Comparison of ENCODE assay signal across 20 mouse cellular contexts in genomic region chr7:122600856-122601255, GRCm38 (mm10).
DNase-seq lines count a peak whose midpoint lies in the region; ATAC-seq and TF ChIP-seq lines count a peak whose summit lies in the region.
"Had no signal": no experiment of that assay in that cellular context is flagged by ENCODE, and none has a peak within 500 bp of the region (broad histone marks: within the 10 kb centered on the region; RNA-seq: fewer than 3 reads in every experiment).

No protein-coding gene starts in this region.

- no peaks in the 10 kb centered on the region for H3K36me3 ChIP-seq in kidney, embryonic 14.5 days (ENCODE audit: control insufficient read depth, insufficient read depth, low read length)
- no peaks in the 10 kb centered on the region for H3K36me3 ChIP-seq in E14TG2a.4 (ENCODE audit: insufficient read depth, low read length)
- no peaks in the 10 kb centered on the region for H3K36me3 ChIP-seq in hindbrain, postnatal 0 days (ENCODE audit: insufficient read depth, low read length)
- H3K36me3 ChIP-seq: G1E; neural tube, embryonic 12.5 days had no signal

- TF ChIP-seq CTCF in E14TG2a.4 (conservative IDR thresholded peaks at IDR 0.05; ENCODE audit: low read length): no peak
- no peak for TF ChIP-seq CTCF in hindbrain, postnatal 0 days (IDR thresholded peaks at IDR 0.05; ENCODE audit: low read depth)

- DNase-seq in kidney, adult 9 months: no peak
- DNase-seq in MN1 (ENCODE audit: low spot score): peak; percentile 51
- peak; percentile 20 for DNase-seq in hindbrain, postnatal 0 days (ENCODE audit: low spot score)
- DNase-seq in yolk sac, embryonic 10.5 days (ENCODE audit: low spot score): no peak
- no peak for DNase-seq in frontal cortex, postnatal 36 days (ENCODE audit: low spot score in 2 of 2)
- DNase-seq: B cell, adult 2 months; cerebellum, adult 8-10 months; gastrocnemius, postnatal 36 days; kidney, adult 18-20 months; kidney, postnatal 14 days; liver, postnatal 0 days; lung, postnatal 10 days; thymus, postnatal 25 days had no signal

- no peaks in the 10 kb centered on the region for H3K27me3 ChIP-seq in kidney, embryonic 14.5 days (ENCODE audit: control insufficient read depth, insufficient read depth, low read length)
- H3K27me3 ChIP-seq in E14TG2a.4 (ENCODE audit: insufficient read depth, low read length): peaks cover 9% of the 10 kb centered on the region
- H3K27me3 ChIP-seq in hindbrain, postnatal 0 days (ENCODE audit: insufficient read depth, low read length): no peaks in the 10 kb centered on the region
- H3K27me3 ChIP-seq: forebrain, embryonic 13.5 days; neural tube, embryonic 12.5 days had no signal

- 0 out of 2 replicates have a peak, but pooled peaks have one; percentile 24 for ATAC-seq in kidney, embryonic 14.5 days (ENCODE audit: low FRiP score, low TSS enrichment)
- no peak for ATAC-seq in hindbrain, postnatal 0 days
- ATAC-seq: forebrain, embryonic 13.5 days; liver, postnatal 0 days had no signal

- no peak overlapping the region for H3K4me2 ChIP-seq in kidney, embryonic 14.5 days (replicated peaks; ENCODE audit: low read depth, low read length)
- H3K4me2 ChIP-seq in hindbrain, postnatal 0 days (ENCODE audit: low read depth, low read length): no peak overlapping the region
- H3K4me2 ChIP-seq: forebrain, embryonic 13.5 days; neural tube, embryonic 12.5 days had no signal

- 0 out of 2 replicates have a peak, but pooled peaks cover 4% of the 10 kb centered on the region for H3K4me1 ChIP-seq in kidney, embryonic 14.5 days (ENCODE audit: control insufficient read depth, insufficient read depth, low read length)
- peaks cover 17% of the 10 kb centered on the region for H3K4me1 ChIP-seq in E14TG2a.4 (replicated peaks; ENCODE audit: low read depth, low read length)
- no peaks in the 10 kb centered on the region for H3K4me1 ChIP-seq in hindbrain, postnatal 0 days (ENCODE audit: insufficient read depth, low read length)

- H3K9me3 ChIP-seq in kidney, embryonic 14.5 days (ENCODE audit: control insufficient read depth, low read length): no peaks in the 10 kb centered on the region
- H3K9me3 ChIP-seq in E14TG2a.4 (ENCODE audit: low read length): peaks cover 10% of the 10 kb centered on the region
- H3K9me3 ChIP-seq in hindbrain, postnatal 0 days (ENCODE audit: low read length): no peaks in the 10 kb centered on the region
- H3K9me3 ChIP-seq: forebrain, embryonic 13.5 days; neural tube, embryonic 12.5 days had no signal

- no peak overlapping the region for H3K9ac ChIP-seq in kidney, embryonic 14.5 days (ENCODE audit: low read depth, low read length)
- no peak overlapping the region for H3K9ac ChIP-seq in hindbrain, postnatal 0 days (replicated peaks; ENCODE audit: low read length)
- H3K9ac ChIP-seq: forebrain, embryonic 13.5 days; liver, postnatal 0 days; neural tube, embryonic 12.5 days had no signal

- no peak overlapping the region for H3K27ac ChIP-seq in kidney, embryonic 14.5 days (ENCODE audit: low read depth, low read length)
- H3K27ac ChIP-seq in hindbrain, postnatal 0 days: no peak overlapping the region
- H3K27ac ChIP-seq: forebrain, embryonic 13.5 days; layer of hippocampus, adult 2 months; neural tube, embryonic 12.5 days had no signal

- H3K4me3 ChIP-seq in kidney, embryonic 14.5 days (ENCODE audit: low read length): no peak overlapping the region
- peak overlapping the region; percentile 11; the same call in 1 of the 2 replicates for H3K4me3 ChIP-seq in E14TG2a.4 (replicated peaks; ENCODE audit: low read length)
- no peak overlapping the region for H3K4me3 ChIP-seq in hindbrain, postnatal 0 days (ENCODE audit: low read length)
- H3K4me3 ChIP-seq: erythroblast, embryonic 14.5 days; forebrain, embryonic 13.5 days; layer of hippocampus, adult 2 months; neural tube, embryonic 12.5 days had no signal

- 51% methylated on average over 7 of the region's 7 CpGs for WGBS in kidney, embryonic 14.5 days
- 66% methylated on average over 7 of the region's 7 CpGs for whole genome bisulfite sequencing in hindbrain, postnatal 0 days

Comparison
In these comparisons a context has a peak if more than half of its experiments do, and no peak if none do; other contexts are left out.
1. DNase-seq: peak in MN1 (single experiment) and hindbrain, postnatal 0 days (single experiment); none in kidney, adult 9 months (single experiment), yolk sac, embryonic 10.5 days (single experiment) and frontal cortex, postnatal 36 days (0 of 2).